Mouse (Mus musculus): ENCODE data around the gene Kcnh2. TPM values are rescaled to one million over a fixed set of nuclear protein-coding genes. Genes with fewer than 3 reads are reported as not detected.

The Kcnh2 gene
- polyA plus RNA-seq, 1 experiment from 2014 or later = 5.5 TPM

GRCm38 (mm10) chr5:24337821-24338220, 13.6 kb downstream of the Kcnh2 start:
- Histone ChIP-seq H3K4me2 (no peak overlapping the region), H3K27me3 (ENCODE audit: insufficient read depth, low read length) (no peaks in the 10 kb centered on the region), H3K9me3 (ENCODE audit: low read depth, low read length) (no peaks in the 10 kb centered on the region), H3K9ac (no peak overlapping the region), H3K4me3 (ENCODE audit: low read depth, low read length) (no peak overlapping the region), H3K27ac (ENCODE audit: low read depth) (no peak overlapping the region; the same call in 1 of the 2 replicates), H3K4me1 (ENCODE audit: insufficient read depth) (peaks cover 24% of the 10 kb centered on the region), H3K36me3 (ENCODE audit: insufficient read depth) (no peaks in the 10 kb centered on the region)
- no peak for DNase-seq
- no peak for TF ChIP-seq CTCF (IDR thresholded peaks at IDR 0.05; ENCODE audit: low read depth)
- WGBS = 39% methylated on average over 2 of the region's 2 CpGs
- no peak for ATAC-seq (ENCODE audit: insufficient read depth)

GRCm38 (mm10) chr5:24337366-24337765, 14.0 kb downstream of the Kcnh2 start:
- 10% methylated on average over 9 of the region's 9 CpGs for WGBS
- Histone ChIP-seq H3K4me3 (ENCODE audit: low read depth, low read length) (no peak overlapping the region), H3K4me1 (ENCODE audit: insufficient read depth) (peaks cover 19% of the 10 kb centered on the region), H3K4me2 (0 out of 2 replicates have a peak overlapping the region, but pooled peaks have one; percentile 18), H3K9ac (no peak overlapping the region), H3K36me3 (ENCODE audit: insufficient read depth) (no peaks in the 10 kb centered on the region; the same call in 1 of the 2 replicates), H3K9me3 (ENCODE audit: low read depth, low read length) (no peaks in the 10 kb centered on the region), H3K27me3 (ENCODE audit: insufficient read depth, low read length) (no peaks in the 10 kb centered on the region), H3K27ac (ENCODE audit: low read depth) (no peak overlapping the region)
- TF ChIP-seq CTCF (IDR thresholded peaks at IDR 0.05; ENCODE audit: low read depth) = peak; percentile 59
- ATAC-seq (ENCODE audit: insufficient read depth) (peak; percentile 79), DNase-seq (peak; percentile 79)

GRCm38 (mm10) chr5:24335888-24336511, 15.4 kb downstream of the Kcnh2 start:
- TF ChIP-seq CTCF (IDR thresholded peaks at IDR 0.05; ENCODE audit: low read depth) = peak; percentile 93
- no peak overlapping the region for H3K9ac ChIP-seq

GRCm38 (mm10) chr5:24334749-24335148, 16.7 kb downstream of the Kcnh2 start:
- Histone ChIP-seq H3K27ac (ENCODE audit: low read depth) (no peak overlapping the region), H3K36me3 (ENCODE audit: insufficient read depth) (peaks cover 6% of the 10 kb centered on the region; the same call in 1 of the 2 replicates), H3K4me2 (no peak overlapping the region), H3K4me3 (ENCODE audit: low read depth, low read length) (no peak overlapping the region), H3K9ac (peak overlapping the region; percentile 23; the same call in 1 of the 2 replicates), H3K4me1 (ENCODE audit: insufficient read depth) (peaks cover 19% of the 10 kb centered on the region), H3K27me3 (ENCODE audit: insufficient read depth, low read length) (no peaks in the 10 kb centered on the region), H3K9me3 (ENCODE audit: low read depth, low read length) (no peaks in the 10 kb centered on the region)
- 4% methylated on average over 3 of the region's 3 CpGs for WGBS
- no peak for TF ChIP-seq CTCF (IDR thresholded peaks at IDR 0.05; ENCODE audit: low read depth)
- DNase-seq = peak; percentile 63
- peak; percentile 15; the same call in 1 of the 2 replicates for ATAC-seq (ENCODE audit: insufficient read depth)

More at GRCm38 (mm10) chr5:24335888-24336511, 15.4 kb downstream of the Kcnh2 start:
- WGBS = 12% methylated on average over 3 of the region's 3 CpGs
- peak; percentile 73 for ATAC-seq (ENCODE audit: insufficient read depth)
- no peak overlapping the region for H3K27ac ChIP-seq (ENCODE audit: low read depth)
- peaks cover 6% of the 10 kb centered on the region; the same call in 1 of the 2 replicates for H3K36me3 ChIP-seq (ENCODE audit: insufficient read depth)
- peak; percentile 77 for DNase-seq
- H3K4me1 ChIP-seq (ENCODE audit: insufficient read depth) = peaks cover 18% of the 10 kb centered on the region
- no peaks in the 10 kb centered on the region for H3K9me3 ChIP-seq (ENCODE audit: low read depth, low read length)
- no peaks in the 10 kb centered on the region for H3K27me3 ChIP-seq (ENCODE audit: insufficient read depth, low read length)
- no peak overlapping the region for H3K4me2 ChIP-seq
- no peak overlapping the region for H3K4me3 ChIP-seq (ENCODE audit: low read depth, low read length)

GRCm38 (mm10) chr5:24332401-24332800, 19.0 kb downstream of the Kcnh2 start:
- WGBS = 73% methylated on average over 4 of the region's 4 CpGs
- Histone ChIP-seq H3K36me3 (ENCODE audit: insufficient read depth) (peaks cover 6% of the 10 kb centered on the region; the same call in 1 of the 2 replicates), H3K27ac (ENCODE audit: low read depth) (no peak overlapping the region), H3K9ac (no peak overlapping the region), H3K4me3 (ENCODE audit: low read depth, low read length) (no peak overlapping the region), H3K27me3 (ENCODE audit: insufficient read depth, low read length) (no peaks in the 10 kb centered on the region), H3K4me1 (ENCODE audit: insufficient read depth) (peaks cover 22% of the 10 kb centered on the region), H3K4me2 (no peak overlapping the region), H3K9me3 (ENCODE audit: low read depth, low read length) (no peaks in the 10 kb centered on the region)
- ATAC-seq (ENCODE audit: insufficient read depth) (no peak), DNase-seq (no peak)
- no peak for TF ChIP-seq CTCF (IDR thresholded peaks at IDR 0.05; ENCODE audit: low read depth)

- H3K4me1 ChIP-seq (ENCODE audit: insufficient read depth) = peaks cover 15% of the 10 kb centered on the region
- H3K9me3 ChIP-seq (ENCODE audit: low read depth, low read length) = no peaks in the 10 kb centered on the region
- peaks cover 16% of the 10 kb centered on the region; the same call in 1 of the 2 replicates for H3K36me3 ChIP-seq (ENCODE audit: insufficient read depth)
- peak overlapping the region; percentile 64 for H3K4me2 ChIP-seq
- WGBS = 26% methylated on average over 5 of the region's 5 CpGs
- no peak overlapping the region; the same call in 1 of the 2 replicates for H3K27ac ChIP-seq (ENCODE audit: low read depth)
- no peak overlapping the region for H3K9ac ChIP-seq
- DNase-seq (no peak), ATAC-seq (ENCODE audit: insufficient read depth) (0 out of 2 replicates have a peak, but pooled peaks have one; percentile 8)
- TF ChIP-seq CTCF (IDR thresholded peaks at IDR 0.05; ENCODE audit: low read depth) = no peak
- H3K4me3 ChIP-seq (ENCODE audit: low read depth, low read length) = no peak overlapping the region
- H3K27me3 ChIP-seq (ENCODE audit: insufficient read depth, low read length) = no peaks in the 10 kb centered on the region
Measured at GRCm38 (mm10) chr5:24329965-24330298, 21.5 kb downstream of the Kcnh2 start.

- no peaks in the 10 kb centered on the region for H3K9me3 ChIP-seq (ENCODE audit: low read depth, low read length)
- ATAC-seq (ENCODE audit: insufficient read depth) = peak; percentile 75
- TF ChIP-seq CTCF (IDR thresholded peaks at IDR 0.05; ENCODE audit: low read depth) = no peak
- peak; percentile 65 for DNase-seq
- peaks cover 16% of the 10 kb centered on the region; the same call in 1 of the 2 replicates for H3K36me3 ChIP-seq (ENCODE audit: insufficient read depth)
- H3K27ac ChIP-seq (ENCODE audit: low read depth) = peak overlapping the region; percentile 24; the same call in 1 of the 2 replicates
- H3K4me1 ChIP-seq (ENCODE audit: insufficient read depth) = peaks cover 12% of the 10 kb centered on the region
- peaks cover 3% of the 10 kb centered on the region; the same call in 1 of the 2 replicates for H3K27me3 ChIP-seq (ENCODE audit: insufficient read depth, low read length)
- peak overlapping the region; percentile 32 for H3K9ac ChIP-seq
- 3% methylated on average over 27 of the region's 27 CpGs for WGBS
- peak overlapping the region; percentile 64 for H3K4me2 ChIP-seq
- peak overlapping the region; percentile 25 for H3K4me3 ChIP-seq (ENCODE audit: low read depth, low read length)
Measured at GRCm38 (mm10) chr5:24329212-24329964, 22.0 kb downstream of the Kcnh2 start.

All from lung, embryonic 14.5 days (tissue).